Mouse (Mus musculus) forebrain, embryonic 10.5 days (tissue): Measurements from ENCODE around the gene Frmd4b. TPM values are rescaled to one million over a fixed set of nuclear protein-coding genes. Genes with fewer than 3 reads are reported as not detected.

Experiments
- DNase-seq: peaks from one replicate; pipeline ENCODE4 v3.0.0-alpha.2; 2017; ENCODE audit warnings: low spot score; ENCODE audit errors: extremely low spot score
- H3K27ac ChIP-seq: fragments of 300-500 bp; sonication (generic); 2 replicates; pipeline ENCODE4 v1.5.1; 2016; ENCODE audit warnings: mild to moderate bottlenecking
- H3K27me3 ChIP-seq: fragments of 300-500 bp; sonication (generic); 2 replicates; pipeline ENCODE4 v1.6.1; 2016; ENCODE audit warnings: mild to moderate bottlenecking; ENCODE audit not compliant: poor library complexity, severe bottlenecking
- H3K36me3 ChIP-seq: fragments of 300-500 bp; sonication (generic); replicated peaks from 2 replicates; pipeline ENCODE4 v1.6.1; 2016; ENCODE audit warnings: mild to moderate bottlenecking, moderate library complexity
- H3K4me1 ChIP-seq: fragments of 300-500 bp; sonication (generic); 2 replicates; pipeline ENCODE4 v1.6.1; 2016
- H3K4me3 ChIP-seq: fragments of 300-500 bp; sonication (generic); 2 replicates; pipeline ENCODE4 v1.5.1; 2016; ENCODE audit warnings: mild to moderate bottlenecking, moderate library complexity
- H3K9me3 ChIP-seq: fragments of 300-500 bp; sonication (generic); 2 replicates; pipeline ENCODE4 v1.6.1; 2016; ENCODE audit warnings: mild to moderate bottlenecking, moderate library complexity
- WGBS: fragments of 180-500 bp; shearing (Covaris S2); methylation state at CpG from one replicate; pipeline ENCODE4 v1.1.7; 2016; 5-methylcytosine and 5-hydroxymethylcytosine counted together
- polyA plus RNA-seq: library from polyadenylated mRNA; unstranded; fragments of >200 nt; fragmentation: Nextera tagmentation; extraction: Ambion mirVana; gene quantifications from 2 replicates; pipeline ENCODE4 v1.2.1, GENCODE M21; 2016

The Frmd4b gene
- polyA plus RNA-seq, 1 experiment from 2014 or later: 21.2 TPM

- no peaks in the 10 kb centered on the region for H3K9me3 ChIP-seq
- no peak overlapping the region for H3K4me3 ChIP-seq
- H3K27me3 ChIP-seq: no peaks in the 10 kb centered on the region
- H3K4me1 ChIP-seq: no peaks in the 10 kb centered on the region
- no peaks in the 10 kb centered on the region for H3K36me3 ChIP-seq
- no peak for DNase-seq
- 88% methylated on average over 1 of the region's 1 CpGs for WGBS
- H3K27ac ChIP-seq: no peak overlapping the region
These were observed 358.9 kb downstream of the Frmd4b start for GRCm38 (mm10) chr6:97258489-97258888.

GRCm38 (mm10) chr6:97252711-97253221 is 364.6 kb downstream of the Frmd4b start, which contains the start of gene Lmod3:
Lmod3 (minus strand) TSS chr6:97252759.
- 36% methylated on average over 9 of the region's 9 CpGs for WGBS
- Histone ChIP-seq H3K27ac (no peak within 1 kb of the TSS), H3K27me3 (no peaks in the 10 kb centered on the region), H3K4me1 (no peaks in the 10 kb centered on the region), H3K9me3 (no peaks in the 10 kb centered on the region), H3K4me3 (no peak within 1 kb of the TSS), H3K36me3 (no peaks in the 10 kb centered on the region)
- DNase-seq: no peak

GRCm38 (mm10) chr6:97252086-97252485 is 365.3 kb downstream of the Frmd4b start:
- Histone ChIP-seq H3K4me1 (no peaks in the 10 kb centered on the region), H3K9me3 (no peaks in the 10 kb centered on the region), H3K36me3 (no peaks in the 10 kb centered on the region), H3K27me3 (no peaks in the 10 kb centered on the region), H3K4me3 (no peak overlapping the region), H3K27ac (no peak overlapping the region)
- 81% methylated on average over 5 of the region's 5 CpGs for WGBS
- DNase-seq: no peak

GRCm38 (mm10) chr6:97250966-97251365 is 366.4 kb downstream of the Frmd4b start:
- Histone ChIP-seq H3K36me3 (no peaks in the 10 kb centered on the region), H3K27ac (no peak overlapping the region), H3K4me3 (no peak overlapping the region), H3K27me3 (no peaks in the 10 kb centered on the region), H3K9me3 (no peaks in the 10 kb centered on the region), H3K4me1 (no peaks in the 10 kb centered on the region)
- WGBS: 57% methylated on average over 6 of the region's 6 CpGs
- peak; percentile 24 for DNase-seq

GRCm38 (mm10) chr6:97245200-97245599 is 372.1 kb downstream of the Frmd4b start:
- Histone ChIP-seq H3K27me3 (no peaks in the 10 kb centered on the region), H3K4me1 (no peaks in the 10 kb centered on the region), H3K27ac (no peak overlapping the region), H3K36me3 (no peaks in the 10 kb centered on the region), H3K9me3 (no peaks in the 10 kb centered on the region), H3K4me3 (no peak overlapping the region)
- DNase-seq: no peak

- DNase-seq: no peak
- WGBS: 91% methylated on average over 4 of the region's 4 CpGs
These were observed 374.8 kb downstream of the Frmd4b start for GRCm38 (mm10) chr6:97242522-97242921.

GRCm38 (mm10) chr6:97240092-97240491 is 377.2 kb downstream of the Frmd4b start:
- WGBS: 83% methylated on average over 5 of the region's 5 CpGs
- Histone ChIP-seq H3K27ac (no peak overlapping the region), H3K27me3 (no peaks in the 10 kb centered on the region), H3K4me3 (no peak overlapping the region), H3K4me1 (no peaks in the 10 kb centered on the region), H3K36me3 (peaks cover 3% of the 10 kb centered on the region; the same call in 1 of the 2 replicates), H3K9me3 (peaks cover 5% of the 10 kb centered on the region; the same call in 1 of the 2 replicates)
- no peak for DNase-seq

More at GRCm38 (mm10) chr6:97242522-97242921, 374.8 kb downstream of the Frmd4b start:
- Histone ChIP-seq H3K27ac (no peak overlapping the region), H3K4me1 (no peaks in the 10 kb centered on the region), H3K4me3 (no peak overlapping the region), H3K36me3 (no peaks in the 10 kb centered on the region), H3K27me3 (no peaks in the 10 kb centered on the region), H3K9me3 (peaks cover 5% of the 10 kb centered on the region; the same call in 1 of the 2 replicates)

GRCm38 (mm10) chr6:97239360-97239759 is 378.0 kb downstream of the Frmd4b start:
- H3K27ac ChIP-seq: no peak overlapping the region
- peaks cover 5% of the 10 kb centered on the region; the same call in 1 of the 2 replicates for H3K9me3 ChIP-seq
- H3K4me3 ChIP-seq: no peak overlapping the region
- peaks cover 7% of the 10 kb centered on the region; the same call in 1 of the 2 replicates for H3K36me3 ChIP-seq
- 93% methylated on average over 6 of the region's 6 CpGs for WGBS
- no peak for DNase-seq
- H3K27me3 ChIP-seq: no peaks in the 10 kb centered on the region
- no peaks in the 10 kb centered on the region for H3K4me1 ChIP-seq

Other genes starting within 250 kb of the Frmd4b start
- 2.2 and 2.4 TPM in 2 replicates for gene Mitf, start 189.5 kb upstream of the Frmd4b start, polyA plus RNA-seq